22 mouse cellular contexts compared by ENCODE assay signal in the genomic region with DNA sequence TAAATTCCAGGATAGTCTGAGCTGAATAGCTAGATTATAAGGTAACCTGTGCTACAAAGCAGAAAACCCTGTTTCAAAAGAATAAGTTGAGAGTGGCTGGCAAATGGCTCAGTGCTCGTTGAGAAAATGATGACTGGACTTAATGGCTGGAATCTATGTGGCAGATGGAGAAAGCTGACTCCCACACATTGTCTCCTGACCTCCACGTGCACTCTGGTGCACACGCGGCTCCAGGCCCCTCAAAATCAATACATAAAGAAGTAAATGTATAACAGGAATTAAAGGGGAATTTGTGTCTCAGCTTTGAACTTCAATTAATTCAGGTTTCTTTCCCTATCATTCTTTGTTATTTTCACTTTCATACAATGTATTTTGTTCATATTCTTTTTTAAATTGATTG.
DNase-seq lines count a peak whose midpoint lies in the region; ATAC-seq and TF ChIP-seq lines count a peak whose summit lies in the region.
"Had no signal": no experiment of that assay in that cellular context is flagged by ENCODE, and none has a peak within 500 bp of the region (broad histone marks: within the 10 kb centered on the region; RNA-seq: fewer than 3 reads in every experiment).

No protein-coding gene starts in this region.

- DNase-seq in hindbrain, embryonic 11.5 days (ENCODE audit: low spot score): peak; percentile 1
- no peak for DNase-seq in hindbrain, postnatal 0 days (ENCODE audit: low spot score)
- DNase-seq in embryo, embryonic 10.5 days (ENCODE audit: low spot score): peak; percentile 42
- DNase-seq in embryo, embryonic 11 days: peak; percentile 15
- DNase-seq in kidney, postnatal 10 days: no peak
- no peak for DNase-seq in ovary, postnatal 14 days (ENCODE audit: low spot score)
- DNase-seq: adrenal gland, postnatal 14 days; cerebellum, adult 11 months; cerebellum, adult 2 months; cerebellum, adult 9-11 months; cerebellum, postnatal 25 days; gastrocnemius, postnatal 25 days had no signal

- no peak overlapping the region for H3K9ac ChIP-seq in hindbrain, embryonic 11.5 days (ENCODE audit: low read depth, low read length)
- H3K9ac ChIP-seq in hindbrain, postnatal 0 days (replicated peaks; ENCODE audit: low read length): no peak overlapping the region
- H3K9ac ChIP-seq: embryonic facial prominence, embryonic 13.5 days; forebrain, embryonic 12.5 days; forebrain, embryonic 15.5 days; hindbrain, embryonic 13.5 days had no signal

- no peaks in the 10 kb centered on the region for H3K4me1 ChIP-seq in hindbrain, embryonic 11.5 days (replicated peaks; ENCODE audit: control insufficient read depth, insufficient read depth, low read length)
- no peaks in the 10 kb centered on the region for H3K4me1 ChIP-seq in hindbrain, postnatal 0 days (ENCODE audit: insufficient read depth, low read length)
- H3K4me1 ChIP-seq: embryonic facial prominence, embryonic 10.5 days; forebrain, embryonic 12.5 days; forebrain, embryonic 15.5 days; hindbrain, embryonic 13.5 days had no signal

- no peaks in the 10 kb centered on the region for H3K27me3 ChIP-seq in hindbrain, embryonic 11.5 days (ENCODE audit: control insufficient read depth, insufficient read depth, low read length)
- no peaks in the 10 kb centered on the region for H3K27me3 ChIP-seq in hindbrain, postnatal 0 days (ENCODE audit: insufficient read depth, low read length)
- H3K27me3 ChIP-seq: embryonic facial prominence, embryonic 13.5 days; forebrain, embryonic 12.5 days; forebrain, embryonic 15.5 days; hindbrain, embryonic 13.5 days had no signal

- no peak for TF ChIP-seq CTCF in hindbrain, postnatal 0 days (IDR thresholded peaks at IDR 0.05; ENCODE audit: low read depth)

- H3K4me3 ChIP-seq in hindbrain, embryonic 11.5 days (ENCODE audit: low read depth, low read length): no peak overlapping the region
- H3K4me3 ChIP-seq in hindbrain, postnatal 0 days (ENCODE audit: low read length): no peak overlapping the region
- H3K4me3 ChIP-seq: embryonic facial prominence, embryonic 10.5 days; embryonic facial prominence, embryonic 13.5 days; erythroblast, embryonic 14.5 days; forebrain, embryonic 12.5 days; forebrain, embryonic 15.5 days; hindbrain, embryonic 13.5 days had no signal

- no peak overlapping the region for H3K4me2 ChIP-seq in hindbrain, embryonic 11.5 days (replicated peaks; ENCODE audit: low read depth, low read length)
- no peak overlapping the region for H3K4me2 ChIP-seq in hindbrain, postnatal 0 days (ENCODE audit: low read depth, low read length)
- H3K4me2 ChIP-seq: embryonic facial prominence, embryonic 13.5 days; forebrain, embryonic 12.5 days; forebrain, embryonic 15.5 days; heart, embryonic 11.5 days; hindbrain, embryonic 13.5 days had no signal

- H3K9me3 ChIP-seq in hindbrain, embryonic 11.5 days (ENCODE audit: control insufficient read depth, low read length): no peaks in the 10 kb centered on the region
- H3K9me3 ChIP-seq in hindbrain, postnatal 0 days (ENCODE audit: low read length): no peaks in the 10 kb centered on the region
- H3K9me3 ChIP-seq: embryonic facial prominence, embryonic 10.5 days; embryonic facial prominence, embryonic 13.5 days; forebrain, embryonic 12.5 days; forebrain, embryonic 15.5 days; hindbrain, embryonic 13.5 days had no signal

- H3K36me3 ChIP-seq in hindbrain, embryonic 11.5 days (ENCODE audit: control insufficient read depth, insufficient read depth, low read length): no peaks in the 10 kb centered on the region
- H3K36me3 ChIP-seq in hindbrain, postnatal 0 days (ENCODE audit: insufficient read depth, low read length): no peaks in the 10 kb centered on the region
- H3K36me3 ChIP-seq: embryonic facial prominence, embryonic 10.5 days; embryonic facial prominence, embryonic 13.5 days; forebrain, embryonic 12.5 days; forebrain, embryonic 15.5 days; hindbrain, embryonic 13.5 days had no signal

- 45% methylated on average over 4 of the region's 4 CpGs for WGBS in hindbrain, embryonic 11.5 days
- 56% methylated on average over 4 of the region's 4 CpGs for WGBS in hindbrain, postnatal 0 days

- H3K27ac ChIP-seq in hindbrain, embryonic 11.5 days (ENCODE audit: low read depth, low read length): no peak overlapping the region
- H3K27ac ChIP-seq in hindbrain, postnatal 0 days: no peak overlapping the region
- H3K27ac ChIP-seq: embryonic facial prominence, embryonic 10.5 days; embryonic facial prominence, embryonic 13.5 days; forebrain, embryonic 12.5 days; forebrain, embryonic 15.5 days; hindbrain, embryonic 13.5 days had no signal

- ATAC-seq in hindbrain, embryonic 11.5 days (ENCODE audit: low FRiP score): 0 out of 2 replicates have a peak, but pooled peaks have one; percentile 59
- no peak for ATAC-seq in hindbrain, postnatal 0 days
- ATAC-seq: CD4-positive, CD25-positive, alpha-beta regulatory T cell, adult 4 months; forebrain, embryonic 15.5 days; hindbrain, embryonic 16.5 days; inflammation-experienced regulatory T-cells, adult 6 months had no signal

Comparison
In these comparisons a context has a peak if more than half of its experiments do, and no peak if none do; other contexts are left out.
1. DNase-seq: peak in hindbrain, embryonic 11.5 days (single experiment), embryo, embryonic 10.5 days (single experiment) and embryo, embryonic 11 days (single experiment); none in hindbrain, postnatal 0 days (single experiment), kidney, postnatal 10 days (single experiment) and ovary, postnatal 14 days (single experiment).